Mouse (Mus musculus) CD4-positive naive resting alpha-beta T cell, adult 57 days (primary cell): ENCODE measurements around the gene Imp4. TPM values are rescaled to one million over a fixed set of nuclear protein-coding genes. Genes with fewer than 3 reads are reported as not detected.

Experiments
- total RNA-seq: library from RNA; stranded (reverse); gene quantifications from one replicate; pipeline ENCODE4 v1.2.4, GENCODE M21; 2023

The Imp4 gene
- 99.5 TPM for total RNA-seq

GRCm38 (mm10) chr1:34439215-34439960 is at the start of gene Imp4, which contains the start of gene Ccdc115:
Gene Imp4 (plus strand): TSS chr1:34439851.
Gene Ccdc115 (minus strand): TSS chr1:34439672.

GRCm38 (mm10) chr1:34459284-34460060 is 19.8 kb downstream of the Imp4 start, which contains the start of gene Ptpn18:
Gene Ptpn18 (plus strand): TSS chr1:34459762.

Other genes with a start within 250 kb of the Imp4 start
- 22.5 TPM for gene Ccdc115, start 179 bp upstream of the Imp4 start, total RNA-seq
- 202 TPM for gene Ptpn18, start 19.9 kb downstream of the Imp4 start, total RNA-seq
- gene Prss39, start 58.6 kb downstream of the Imp4 start, total RNA-seq: not detected
- gene Cfc1, start 95.8 kb downstream of the Imp4 start, total RNA-seq: not detected
- gene Prss40, start 121.1 kb downstream of the Imp4 start, total RNA-seq: not detected
- gene Amer3, start 139.8 kb downstream of the Imp4 start, total RNA-seq: not detected